Mouse (Mus musculus): ENCODE data around the gene Atp5d. TPM values are rescaled to one million over a fixed set of nuclear protein-coding genes. Genes with fewer than 3 reads are reported as not detected.
A peak's percentile ranks its signal among the peaks of the same experiment; 100 is the strongest.

The Atp5d gene
- polyA plus RNA-seq, 1 experiment = 1,163 TPM

DNA sequence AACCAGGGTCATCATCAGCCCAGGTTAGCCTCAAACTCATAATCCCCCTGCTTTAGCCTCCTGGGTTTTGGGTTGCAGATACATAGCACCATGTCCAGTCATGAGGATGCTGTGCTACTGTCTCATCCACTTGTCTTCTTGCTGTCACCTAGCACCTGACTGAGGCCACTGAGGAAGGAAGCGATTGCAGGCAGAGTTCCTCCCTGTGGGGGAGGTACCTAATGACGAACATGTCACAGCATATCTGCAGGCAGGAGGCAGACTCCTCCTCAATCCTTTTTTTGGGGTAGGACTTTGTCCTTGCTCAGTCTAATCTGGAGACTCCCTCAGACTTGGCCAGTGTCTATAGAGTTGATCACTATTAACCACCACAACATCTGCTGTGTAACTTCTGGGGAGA lies 16.8 kb upstream of the Atp5d start:
- Histone ChIP-seq H3ac (ENCODE audit: control insufficient read depth, insufficient read length) (no peak overlapping the region), H3K36me3 (ENCODE audit: control insufficient read depth, insufficient read depth) (peaks cover 11% of the 10 kb centered on the region), H3K4me3 (no peak overlapping the region), H3K4me2 (ENCODE audit: low read depth) (no peak overlapping the region), H3K79me2 (ENCODE audit: control insufficient read depth, insufficient read depth) (peaks cover 89% of the 10 kb centered on the region), H3K27me3 (ENCODE audit: control insufficient read depth, insufficient read depth, insufficient read length) (no peaks in the 10 kb centered on the region)
- no peak for TF ChIP-seq MAX (IDR thresholded peaks at IDR 0.05; ENCODE audit: low read depth)

DNA sequence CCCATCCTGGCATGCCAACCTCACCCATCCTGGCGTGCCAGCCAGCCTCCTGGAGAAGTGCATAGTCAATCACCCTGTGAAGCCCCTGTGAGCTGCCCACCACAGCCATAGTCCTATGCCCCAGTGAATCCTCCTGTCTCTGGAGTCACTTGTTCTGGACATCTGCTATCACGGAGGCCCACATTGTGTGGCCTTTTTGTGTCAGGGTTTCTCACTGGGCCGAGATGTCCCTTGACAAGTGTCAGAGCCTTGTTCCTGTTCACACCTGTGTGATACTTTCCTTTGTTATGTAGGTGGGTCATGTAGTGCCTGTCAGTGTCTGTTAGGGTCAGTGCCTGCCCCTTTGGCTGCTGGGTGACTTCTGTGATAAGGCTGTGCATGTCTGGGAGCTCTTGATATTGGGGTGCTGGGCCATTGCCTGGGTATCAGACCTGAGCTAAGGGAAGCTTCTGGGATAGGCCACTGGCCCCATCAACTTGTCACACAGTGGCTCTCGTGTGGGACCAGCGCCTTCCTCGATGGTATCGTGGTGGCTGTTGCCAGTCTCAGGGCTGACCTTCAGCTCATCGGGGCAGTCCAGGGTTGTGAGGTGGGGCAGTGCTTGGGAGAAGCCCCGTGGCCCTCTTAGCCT lies 14.4 kb upstream of the Atp5d start:
- H3K4me2 ChIP-seq (ENCODE audit: low read depth) = no peak overlapping the region

DNA sequence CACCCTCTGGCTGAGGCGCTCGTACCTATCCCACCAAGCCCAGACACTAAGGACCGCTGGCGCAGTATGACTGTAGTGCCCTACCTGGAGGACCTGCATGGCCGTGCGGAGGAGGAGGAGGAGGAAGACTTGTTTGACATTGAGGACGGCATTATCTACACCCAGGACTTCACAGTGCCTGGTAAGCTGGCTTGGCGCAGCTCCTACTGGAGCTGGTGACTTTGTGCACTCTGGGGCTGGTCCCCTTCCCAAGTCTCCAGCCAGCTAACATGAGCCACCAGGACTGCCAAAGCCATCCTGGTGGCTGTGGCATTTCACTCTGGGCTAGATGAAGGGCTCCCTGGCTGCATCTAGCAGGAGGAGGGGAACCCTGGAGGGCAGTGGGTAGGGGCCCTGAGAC lies 10.5 kb upstream of the Atp5d start:
- H3ac ChIP-seq (ENCODE audit: control insufficient read depth, insufficient read length) = no peak overlapping the region
- H3K27me3 ChIP-seq (ENCODE audit: control insufficient read depth, insufficient read depth, insufficient read length) = no peaks in the 10 kb centered on the region
- peaks cover 31% of the 10 kb centered on the region for H3K79me2 ChIP-seq (ENCODE audit: control insufficient read depth, insufficient read depth)
- peaks cover 6% of the 10 kb centered on the region for H3K36me3 ChIP-seq (ENCODE audit: control insufficient read depth, insufficient read depth)
- no peak overlapping the region for H3K4me2 ChIP-seq (ENCODE audit: low read depth)
- TF ChIP-seq POLR2AphosphoS2 (IDR thresholded peaks at IDR 0.05; ENCODE audit: insufficient read length, low read depth) = peak; percentile 8
- no peak for TF ChIP-seq POLR2A (IDR thresholded peaks at IDR 0.05; ENCODE audit: insufficient read length, low read depth)
- no peak overlapping the region for H3K4me3 ChIP-seq

More for the DNA sequence above, 14.4 kb upstream of the Atp5d start:
- Histone ChIP-seq H3K27me3 (ENCODE audit: control insufficient read depth, insufficient read depth, insufficient read length) (no peaks in the 10 kb centered on the region), H3K4me3 (no peak overlapping the region), H3K36me3 (ENCODE audit: control insufficient read depth, insufficient read depth) (peaks cover 11% of the 10 kb centered on the region), H3ac (ENCODE audit: control insufficient read depth, insufficient read length) (no peak overlapping the region), H3K79me2 (ENCODE audit: control insufficient read depth, insufficient read depth) (peaks cover 70% of the 10 kb centered on the region)
- TF ChIP-seq E2F4 (IDR thresholded peaks at IDR 0.05; ENCODE audit: insufficient read depth) = no peak

DNA sequence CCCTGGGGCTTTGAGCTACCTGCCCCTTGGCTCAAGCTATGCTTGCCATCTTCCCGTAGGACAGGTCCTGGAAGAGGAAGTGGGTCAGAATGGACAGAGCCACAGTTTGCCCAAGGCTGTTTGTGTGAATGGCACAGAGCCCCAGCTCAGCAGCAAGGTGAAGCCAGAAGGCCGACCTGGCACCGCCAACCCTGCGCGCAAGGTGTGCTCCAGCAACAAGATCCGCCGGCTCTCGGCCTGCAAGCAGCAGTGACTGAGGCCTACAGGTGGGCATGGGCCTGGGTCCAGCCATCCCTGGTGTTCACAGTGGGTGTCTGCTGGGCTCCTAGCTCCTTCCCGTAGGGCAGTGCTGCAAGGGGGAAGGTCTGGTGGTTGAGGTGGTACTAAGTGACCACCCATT lies 8.6 kb upstream of the Atp5d start:
- Histone ChIP-seq H3K36me3 (ENCODE audit: control insufficient read depth, insufficient read depth) (peaks cover 6% of the 10 kb centered on the region), H3K27me3 (ENCODE audit: control insufficient read depth, insufficient read depth, insufficient read length) (no peaks in the 10 kb centered on the region), H3K4me2 (ENCODE audit: low read depth) (no peak overlapping the region), H3ac (ENCODE audit: control insufficient read depth, insufficient read length) (no peak overlapping the region), H3K4me3 (no peak overlapping the region), H3K79me2 (ENCODE audit: control insufficient read depth, insufficient read depth) (peaks cover 12% of the 10 kb centered on the region)
- TF ChIP-seq TCF12 (IDR thresholded peaks at IDR 0.05; ENCODE audit: insufficient read depth, poor library complexity, severe bottlenecking) = no peak
- TF ChIP-seq POLR2AphosphoS2 (IDR thresholded peaks at IDR 0.05; ENCODE audit: insufficient read length, low read depth) = no peak
- TF ChIP-seq MYOG (IDR thresholded peaks at IDR 0.05; ENCODE audit: control insufficient read depth in 1 of 3, insufficient read depth in 1 of 3, insufficient read length in 2 of 3, low read depth in 2 of 3) = no peak
- TF ChIP-seq REST (IDR thresholded peaks at IDR 0.05; ENCODE audit: insufficient read depth, insufficient read length) = no peak
- no peak for TF ChIP-seq POLR2A (IDR thresholded peaks at IDR 0.05; ENCODE audit: insufficient read length, low read depth)
- TF ChIP-seq SRF (IDR thresholded peaks at IDR 0.05; ENCODE audit: control insufficient read depth, insufficient read length, low read depth) = no peak
- no peak for TF ChIP-seq USF1 (IDR thresholded peaks at IDR 0.05; ENCODE audit: low read depth)
- TF ChIP-seq E2F4 (IDR thresholded peaks at IDR 0.05; ENCODE audit: insufficient read depth) = no peak
- TF ChIP-seq TCF3 (IDR thresholded peaks at IDR 0.05; ENCODE audit: insufficient read length, low read depth) = no peak
- TF ChIP-seq MAX (IDR thresholded peaks at IDR 0.05; ENCODE audit: low read depth) = no peak
- no peak for TF ChIP-seq CEBPB (IDR thresholded peaks at IDR 0.05; ENCODE audit: insufficient read depth, poor library complexity, severe bottlenecking)
- no peak for TF ChIP-seq MYOD1 (IDR thresholded peaks at IDR 0.05; ENCODE audit: control insufficient read depth in 1 of 3, insufficient read length in 2 of 3, low read depth in 2 of 3)

DNA sequence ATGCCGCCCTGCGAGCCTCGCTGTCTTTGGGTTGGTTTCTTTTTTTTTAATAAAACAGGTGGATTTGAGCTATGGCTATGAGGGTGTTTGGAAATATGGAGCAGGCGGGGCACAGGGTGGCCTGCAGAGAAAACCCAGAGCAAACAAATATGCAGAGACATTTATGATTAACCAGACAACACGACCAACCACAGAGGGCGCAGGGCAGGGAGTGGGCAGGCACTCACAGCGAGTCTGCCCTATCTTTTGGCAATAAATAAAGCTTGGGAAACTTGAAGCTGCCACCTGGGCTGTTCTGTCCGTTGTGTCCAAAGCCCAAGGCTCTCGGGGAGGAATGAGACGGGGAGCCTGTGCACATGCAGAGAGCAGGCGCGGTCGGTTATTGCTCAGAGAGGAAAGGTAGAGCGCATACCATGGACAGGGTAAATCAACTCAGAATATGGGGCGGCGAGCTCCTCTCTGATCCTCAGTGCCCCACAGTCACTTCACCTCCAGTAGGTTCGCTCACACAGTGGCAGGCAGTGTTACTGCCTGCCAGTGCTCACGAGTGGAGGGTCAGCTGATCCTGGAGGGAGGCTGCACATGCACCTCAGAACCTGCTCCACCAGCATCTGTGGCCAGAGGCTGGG lies 7.9 kb upstream of the Atp5d start:
- Histone ChIP-seq H3K36me3 (ENCODE audit: control insufficient read depth, insufficient read depth) (peaks cover 6% of the 10 kb centered on the region), H3K27me3 (ENCODE audit: control insufficient read depth, insufficient read depth, insufficient read length) (no peaks in the 10 kb centered on the region), H3K79me2 (ENCODE audit: control insufficient read depth, insufficient read depth) (peaks cover 7% of the 10 kb centered on the region), H3ac (ENCODE audit: control insufficient read depth, insufficient read length) (no peak overlapping the region), H3K4me3 (no peak overlapping the region), H3K4me2 (ENCODE audit: low read depth) (no peak overlapping the region)
- TF ChIP-seq MYOD1 (IDR thresholded peaks at IDR 0.05; ENCODE audit: control insufficient read depth in 1 of 3, insufficient read length in 2 of 3, low read depth in 2 of 3) = no peak
- TF ChIP-seq MAX (IDR thresholded peaks at IDR 0.05; ENCODE audit: low read depth) = no peak
- TF ChIP-seq POLR2AphosphoS2 (IDR thresholded peaks at IDR 0.05; ENCODE audit: insufficient read length, low read depth) = no peak
- no peak for TF ChIP-seq SRF (IDR thresholded peaks at IDR 0.05; ENCODE audit: control insufficient read depth, insufficient read length, low read depth)
- TF ChIP-seq E2F4 (IDR thresholded peaks at IDR 0.05; ENCODE audit: insufficient read depth) = no peak
- TF ChIP-seq TCF3 (IDR thresholded peaks at IDR 0.05; ENCODE audit: insufficient read length, low read depth) = no peak
- TF ChIP-seq CEBPB (IDR thresholded peaks at IDR 0.05; ENCODE audit: insufficient read depth, poor library complexity, severe bottlenecking) = no peak
- TF ChIP-seq POLR2A (IDR thresholded peaks at IDR 0.05; ENCODE audit: insufficient read length, low read depth) = no peak
- TF ChIP-seq MYOG (IDR thresholded peaks at IDR 0.05; ENCODE audit: control insufficient read depth in 1 of 3, insufficient read depth in 1 of 3, insufficient read length in 2 of 3, low read depth in 2 of 3) = no peak
- TF ChIP-seq USF1 (IDR thresholded peaks at IDR 0.05; ENCODE audit: low read depth) = no peak
- no peak for TF ChIP-seq TCF12 (IDR thresholded peaks at IDR 0.05; ENCODE audit: insufficient read depth, poor library complexity, severe bottlenecking)
- TF ChIP-seq REST (IDR thresholded peaks at IDR 0.05; ENCODE audit: insufficient read depth, insufficient read length) = no peak

All from myocyte (in vitro differentiated cells).